Mouse (Mus musculus): ENCODE measurements around the gene Lrrc4b. TPM values are rescaled to one million over a fixed set of nuclear protein-coding genes. Genes with fewer than 3 reads are reported as not detected.

The Lrrc4b gene
- polyA plus RNA-seq, 1 experiment = not detected

DNA sequence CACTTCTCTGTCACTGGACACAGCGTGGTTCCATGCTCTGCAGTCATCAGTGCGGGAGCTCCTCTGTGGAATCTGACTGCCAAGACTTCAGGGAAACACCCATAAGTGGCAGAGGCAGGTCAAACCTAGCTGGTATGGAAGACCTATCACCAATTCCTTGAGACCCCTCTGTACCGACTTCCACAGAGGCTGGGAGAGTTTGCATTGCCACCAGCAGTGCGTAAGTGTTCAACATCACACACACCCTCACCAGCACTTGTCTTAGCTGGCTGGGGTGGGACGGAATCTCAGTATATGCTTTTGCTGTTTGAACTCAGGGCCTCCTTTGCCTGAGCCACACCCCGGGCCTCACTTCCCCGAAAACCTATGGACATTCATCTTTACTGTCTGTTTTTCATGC lies 59.1 kb downstream of the Lrrc4b start:
- Histone ChIP-seq H3K79me2 (ENCODE audit: control insufficient read depth, insufficient read depth) (no peaks in the 10 kb centered on the region), H3K79me3 (ENCODE audit: low read depth) (no peaks in the 10 kb centered on the region), H3K27me3 (ENCODE audit: control insufficient read depth, insufficient read depth, insufficient read length) (no peaks in the 10 kb centered on the region), H3K4me3 (ENCODE audit: insufficient read depth, poor library complexity, severe bottlenecking) (no peak overlapping the region), H3K36me3 (ENCODE audit: control insufficient read depth, insufficient read depth) (no peaks in the 10 kb centered on the region), H3ac (ENCODE audit: control insufficient read depth, insufficient read length, low read depth) (no peak overlapping the region)
- TF ChIP-seq MYOG (IDR thresholded peaks at IDR 0.05; ENCODE audit: control insufficient read depth, extremely low read depth, insufficient read length) = no peak
- TF ChIP-seq CTCF (IDR thresholded peaks at IDR 0.05; ENCODE audit: control insufficient read depth, insufficient read depth, insufficient read length) = no peak
- no peak for TF ChIP-seq FOSL1 (IDR thresholded peaks at IDR 0.05; ENCODE audit: insufficient read depth, low read length, poor library complexity, severe bottlenecking)
- no peak for TF ChIP-seq MAX (IDR thresholded peaks at IDR 0.05)
- TF ChIP-seq CEBPB (IDR thresholded peaks at IDR 0.05; ENCODE audit: low read depth) = no peak
- no peak for TF ChIP-seq USF1 (IDR thresholded peaks at IDR 0.05; ENCODE audit: low read depth)
- TF ChIP-seq MYOD1 (IDR thresholded peaks at IDR 0.05; ENCODE audit: control insufficient read depth, insufficient read length, low read depth) = no peak

DNA sequence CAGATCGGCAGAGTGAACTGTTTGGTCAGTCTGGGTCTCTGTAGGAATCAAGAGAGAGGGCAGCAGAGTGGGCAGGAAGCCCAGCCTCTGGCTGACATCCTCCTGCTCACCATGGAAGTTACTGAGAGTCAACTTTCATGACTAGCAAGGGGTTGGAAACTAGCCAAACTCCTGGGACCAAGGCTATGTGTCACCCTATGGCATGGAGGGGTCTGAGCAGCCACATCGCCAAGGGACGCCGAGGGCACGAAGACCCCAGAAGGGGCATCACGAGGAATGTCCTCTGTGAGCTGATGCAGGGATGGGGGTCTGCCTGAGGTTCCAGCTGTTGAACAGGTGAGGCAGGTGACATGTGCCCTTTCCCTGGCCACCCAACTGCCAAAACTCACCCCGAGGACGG lies 59.7 kb downstream of the Lrrc4b start:
- TF ChIP-seq CEBPB (IDR thresholded peaks at IDR 0.05; ENCODE audit: low read depth) = no peak
- no peak for TF ChIP-seq MAX (IDR thresholded peaks at IDR 0.05)
- no peak for TF ChIP-seq MYOD1 (IDR thresholded peaks at IDR 0.05; ENCODE audit: control insufficient read depth, insufficient read length, low read depth)
- no peak for TF ChIP-seq CTCF (IDR thresholded peaks at IDR 0.05; ENCODE audit: control insufficient read depth, insufficient read depth, insufficient read length)
- no peak for TF ChIP-seq USF1 (IDR thresholded peaks at IDR 0.05; ENCODE audit: low read depth)
- no peak for TF ChIP-seq MYOG (IDR thresholded peaks at IDR 0.05; ENCODE audit: control insufficient read depth, extremely low read depth, insufficient read length)
- no peak for TF ChIP-seq FOSL1 (IDR thresholded peaks at IDR 0.05; ENCODE audit: insufficient read depth, low read length, poor library complexity, severe bottlenecking)
- no peaks in the 10 kb centered on the region for H3K79me3 ChIP-seq (ENCODE audit: low read depth)
- peaks cover 1% of the 10 kb centered on the region for H3K79me2 ChIP-seq (ENCODE audit: control insufficient read depth, insufficient read depth)
- no peak overlapping the region for H3ac ChIP-seq (ENCODE audit: control insufficient read depth, insufficient read length, low read depth)
- no peaks in the 10 kb centered on the region for H3K36me3 ChIP-seq (ENCODE audit: control insufficient read depth, insufficient read depth)
- H3K4me3 ChIP-seq (ENCODE audit: insufficient read depth, poor library complexity, severe bottlenecking) = no peak overlapping the region
- no peaks in the 10 kb centered on the region for H3K27me3 ChIP-seq (ENCODE audit: control insufficient read depth, insufficient read depth, insufficient read length)

DNA sequence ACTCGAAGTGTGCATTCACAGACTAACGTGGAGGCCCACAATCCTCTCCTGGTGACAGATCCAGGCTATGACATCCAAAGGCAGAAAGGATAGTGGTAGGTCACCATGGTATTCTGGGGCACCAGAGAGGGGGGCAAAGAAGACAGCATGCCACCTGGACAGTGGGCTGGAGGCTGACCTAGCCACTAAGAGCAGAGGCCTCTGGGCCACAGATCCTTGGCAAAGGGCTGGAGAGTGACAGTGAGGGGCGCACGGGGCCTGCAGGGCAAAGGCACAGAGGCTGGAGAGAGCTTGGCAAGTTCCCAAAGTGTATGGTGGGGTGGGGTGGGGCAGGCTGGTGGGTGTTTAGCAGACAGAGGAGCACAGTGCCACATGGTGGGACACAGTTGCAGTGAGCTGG lies 61.5 kb downstream of the Lrrc4b start:
- H3K79me2 ChIP-seq (ENCODE audit: control insufficient read depth, insufficient read depth) = peaks cover 17% of the 10 kb centered on the region
- H3ac ChIP-seq (ENCODE audit: control insufficient read depth, insufficient read length, low read depth) = no peak overlapping the region
- TF ChIP-seq USF1 (IDR thresholded peaks at IDR 0.05; ENCODE audit: low read depth) (no peak), CEBPB (IDR thresholded peaks at IDR 0.05; ENCODE audit: low read depth) (no peak), CTCF (IDR thresholded peaks at IDR 0.05; ENCODE audit: control insufficient read depth, insufficient read depth, insufficient read length) (no peak), MYOG (IDR thresholded peaks at IDR 0.05; ENCODE audit: control insufficient read depth, extremely low read depth, insufficient read length) (no peak), MYOD1 (IDR thresholded peaks at IDR 0.05; ENCODE audit: control insufficient read depth, insufficient read length, low read depth) (no peak), FOSL1 (IDR thresholded peaks at IDR 0.05; ENCODE audit: insufficient read depth, low read length, poor library complexity, severe bottlenecking) (no peak), MAX (IDR thresholded peaks at IDR 0.05) (no peak)
- H3K79me3 ChIP-seq (ENCODE audit: low read depth) = peaks cover 8% of the 10 kb centered on the region
- H3K4me3 ChIP-seq (ENCODE audit: insufficient read depth, poor library complexity, severe bottlenecking) = no peak overlapping the region
- H3K36me3 ChIP-seq (ENCODE audit: control insufficient read depth, insufficient read depth) = no peaks in the 10 kb centered on the region
- no peaks in the 10 kb centered on the region for H3K27me3 ChIP-seq (ENCODE audit: control insufficient read depth, insufficient read depth, insufficient read length)

DNA sequence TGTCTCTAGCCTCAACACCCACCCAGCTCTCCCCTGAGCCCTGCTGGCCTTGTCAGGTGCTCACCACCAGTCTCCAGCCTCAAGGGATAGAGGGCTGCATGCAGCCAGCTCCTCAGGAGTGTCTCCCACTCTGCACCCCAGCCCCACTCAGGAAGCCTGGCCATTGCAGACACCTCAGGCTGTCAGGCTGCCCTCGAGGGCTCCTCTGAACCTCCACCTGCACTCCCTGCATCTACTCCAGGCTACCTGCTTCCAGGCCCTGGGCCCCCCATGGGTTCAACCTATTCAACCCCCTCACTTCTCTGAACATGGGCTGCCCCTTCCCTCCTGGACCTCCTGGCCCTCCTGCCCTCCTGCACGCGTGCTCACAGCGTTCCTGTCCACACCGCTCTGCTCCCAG lies 62.6 kb downstream of the Lrrc4b start:
- no peak for TF ChIP-seq MYOD1 (IDR thresholded peaks at IDR 0.05; ENCODE audit: control insufficient read depth, insufficient read length, low read depth)
- no peak for TF ChIP-seq MYOG (IDR thresholded peaks at IDR 0.05; ENCODE audit: control insufficient read depth, extremely low read depth, insufficient read length)
- TF ChIP-seq CEBPB (IDR thresholded peaks at IDR 0.05; ENCODE audit: low read depth) = no peak
- no peak for TF ChIP-seq FOSL1 (IDR thresholded peaks at IDR 0.05; ENCODE audit: insufficient read depth, low read length, poor library complexity, severe bottlenecking)
- TF ChIP-seq CTCF (IDR thresholded peaks at IDR 0.05; ENCODE audit: control insufficient read depth, insufficient read depth, insufficient read length) = no peak
- TF ChIP-seq USF1 (IDR thresholded peaks at IDR 0.05; ENCODE audit: low read depth) = no peak
- TF ChIP-seq MAX (IDR thresholded peaks at IDR 0.05) = no peak
- peaks cover 23% of the 10 kb centered on the region for H3K79me2 ChIP-seq (ENCODE audit: control insufficient read depth, insufficient read depth)
- H3K4me3 ChIP-seq (ENCODE audit: insufficient read depth, poor library complexity, severe bottlenecking) = no peak overlapping the region
- H3K27me3 ChIP-seq (ENCODE audit: control insufficient read depth, insufficient read depth, insufficient read length) = no peaks in the 10 kb centered on the region
- H3K36me3 ChIP-seq (ENCODE audit: control insufficient read depth, insufficient read depth) = no peaks in the 10 kb centered on the region
- H3K79me3 ChIP-seq (ENCODE audit: low read depth) = peaks cover 13% of the 10 kb centered on the region
- H3ac ChIP-seq (ENCODE audit: control insufficient read depth, insufficient read length, low read depth) = no peak overlapping the region

DNA sequence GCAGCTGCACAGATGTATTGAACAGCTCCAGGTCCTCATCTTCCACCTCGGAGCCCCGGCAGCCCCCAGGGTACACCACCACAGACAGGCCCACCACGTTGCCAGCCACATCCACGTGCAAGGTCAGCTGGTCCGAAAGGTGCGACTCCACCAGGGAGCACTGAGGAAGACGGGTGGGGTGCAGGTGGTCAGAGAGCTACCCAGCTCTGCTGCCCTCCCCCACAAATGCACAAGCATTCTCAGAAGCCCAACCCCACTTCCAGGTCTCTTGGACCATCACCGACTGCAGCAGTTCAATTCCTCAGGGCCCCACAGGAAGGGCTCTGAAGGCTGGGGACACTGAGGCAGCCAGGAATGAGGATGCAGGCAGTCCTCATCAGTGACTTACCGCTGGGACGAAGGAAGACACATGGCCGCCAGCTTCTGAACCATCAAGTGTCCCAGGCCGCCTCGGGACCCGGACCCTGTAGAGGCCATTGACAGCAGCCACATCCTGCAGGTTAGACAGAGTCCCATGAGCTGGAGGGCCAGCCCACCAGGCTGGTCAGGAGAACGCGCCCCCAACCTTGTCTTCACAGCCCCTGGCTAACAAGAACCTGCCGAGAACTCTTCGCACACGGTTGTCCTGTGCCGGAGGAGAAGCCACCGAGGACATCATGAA lies 63.5 kb downstream of the Lrrc4b start:
- no peaks in the 10 kb centered on the region for H3K27me3 ChIP-seq (ENCODE audit: control insufficient read depth, insufficient read depth, insufficient read length)
- H3K79me2 ChIP-seq (ENCODE audit: control insufficient read depth, insufficient read depth) = peaks cover 23% of the 10 kb centered on the region
- no peak overlapping the region for H3K4me3 ChIP-seq (ENCODE audit: insufficient read depth, poor library complexity, severe bottlenecking)
- H3K36me3 ChIP-seq (ENCODE audit: control insufficient read depth, insufficient read depth) = no peaks in the 10 kb centered on the region
- H3K79me3 ChIP-seq (ENCODE audit: low read depth) = peaks cover 13% of the 10 kb centered on the region
- TF ChIP-seq MYOD1 (IDR thresholded peaks at IDR 0.05; ENCODE audit: control insufficient read depth, insufficient read length, low read depth) = no peak
- no peak for TF ChIP-seq MAX (IDR thresholded peaks at IDR 0.05)
- TF ChIP-seq FOSL1 (IDR thresholded peaks at IDR 0.05; ENCODE audit: insufficient read depth, low read length, poor library complexity, severe bottlenecking) = no peak
- no peak for TF ChIP-seq CEBPB (IDR thresholded peaks at IDR 0.05; ENCODE audit: low read depth)
- TF ChIP-seq MYOG (IDR thresholded peaks at IDR 0.05; ENCODE audit: control insufficient read depth, extremely low read depth, insufficient read length) = no peak
- no peak for TF ChIP-seq USF1 (IDR thresholded peaks at IDR 0.05; ENCODE audit: low read depth)
- no peak for TF ChIP-seq CTCF (IDR thresholded peaks at IDR 0.05; ENCODE audit: control insufficient read depth, insufficient read depth, insufficient read length)
- no peak overlapping the region for H3ac ChIP-seq (ENCODE audit: control insufficient read depth, insufficient read length, low read depth)
